In genomic region chr10:41887080-41887821, GRCm38 (mm10) we compare ENCODE assay signal across 8 mouse cellular contexts.
DNase-seq lines count a peak whose midpoint lies in the region; ATAC-seq lines count a peak whose summit lies in the region.

No protein-coding gene starts in this region.

- H3K4me2 ChIP-seq in hindbrain, embryonic 16.5 days (ENCODE audit: low read length), result peak overlapping the region; percentile 60

- H3K9ac ChIP-seq in hindbrain, embryonic 16.5 days (ENCODE audit: low read depth, low read length), result peak overlapping the region; percentile 75

- no peaks in the 10 kb centered on the region for H3K36me3 ChIP-seq in hindbrain, embryonic 16.5 days (ENCODE audit: control insufficient read depth, insufficient read depth, low read length)

- peak overlapping the region; percentile 90 for H3K27ac ChIP-seq in hindbrain, embryonic 16.5 days (ENCODE audit: low read depth, low read length)

- H3K27me3 ChIP-seq in hindbrain, embryonic 16.5 days (replicated peaks; ENCODE audit: control insufficient read depth, insufficient read depth, low read length), result no peaks in the 10 kb centered on the region

- ATAC-seq in hindbrain, embryonic 16.5 days, result peak; percentile 98

- peak overlapping the region; percentile 59 for H3K4me3 ChIP-seq in hindbrain, embryonic 16.5 days (ENCODE audit: low read length)

- H3K9me3 ChIP-seq in hindbrain, embryonic 16.5 days (ENCODE audit: control insufficient read depth, low read length), result no peaks in the 10 kb centered on the region

- H3K4me1 ChIP-seq in hindbrain, embryonic 16.5 days (ENCODE audit: control insufficient read depth, insufficient read depth, low read depth, low read length), result peaks cover 11% of the 10 kb centered on the region

- WGBS in hindbrain, embryonic 16.5 days, result under 1% methylated on average over 60 of the region's 65 CpGs

- peak; percentile 99 for DNase-seq in ZHBTc4 (ENCODE audit: low read depth, low spot score)
- DNase-seq in cerebellum, postnatal 4 days (ENCODE audit: low spot score in 2 of 2), result peak; percentile 91 to 97
- peak; percentile 94 for DNase-seq in gastrocnemius, adult 18-20 months (ENCODE audit: low spot score)
- DNase-seq in left cerebral cortex, adult 18-20 months (ENCODE audit: low spot score in 2 of 2), result peak; percentile 93 to 96
- DNase-seq in lung, postnatal 4 days, result peak; percentile 95 to 97
- peak; percentile 97 for DNase-seq in retina, postnatal 1 day
- DNase-seq in thymus, postnatal 4 days, result peak; percentile 99

Comparison
In these comparisons a context has a peak if more than half of its experiments do, and no peak if none do; other contexts are left out.
1. Peak in every context shown above with its lines: DNase-seq, ATAC-seq, H3K4me3 ChIP-seq and H3K27ac ChIP-seq.